Mouse (Mus musculus): ENCODE measurements at regions not wholly inside any gene's neighbourhood (a gene's known extent, or its start where the extent isn't known, plus 50 kb on each side); places are given as distances from the start of the nearest gene placed in this dataset.

DNA sequence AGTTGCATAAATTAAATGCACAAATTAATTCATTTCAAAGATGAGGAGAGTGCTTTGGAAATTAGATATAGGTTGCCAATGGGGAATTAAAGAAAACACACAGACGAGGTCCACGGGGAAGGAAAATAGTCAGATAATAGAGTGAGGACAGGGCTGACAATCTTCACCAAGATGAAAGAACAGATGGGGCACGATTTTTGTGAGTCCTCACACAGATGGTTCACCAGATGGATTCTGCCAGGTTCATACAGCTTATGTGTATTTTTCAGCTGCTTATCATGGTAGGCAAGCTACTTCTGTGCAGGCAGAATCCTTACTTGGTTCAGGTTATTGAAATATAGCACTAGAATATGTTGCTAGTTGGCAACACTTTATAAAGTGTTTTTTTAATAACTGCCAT, 1585.4 kb upstream of the Igfbp7 start:
- no peak for DNase-seq (ENCODE audit: low spot score)

DNA sequence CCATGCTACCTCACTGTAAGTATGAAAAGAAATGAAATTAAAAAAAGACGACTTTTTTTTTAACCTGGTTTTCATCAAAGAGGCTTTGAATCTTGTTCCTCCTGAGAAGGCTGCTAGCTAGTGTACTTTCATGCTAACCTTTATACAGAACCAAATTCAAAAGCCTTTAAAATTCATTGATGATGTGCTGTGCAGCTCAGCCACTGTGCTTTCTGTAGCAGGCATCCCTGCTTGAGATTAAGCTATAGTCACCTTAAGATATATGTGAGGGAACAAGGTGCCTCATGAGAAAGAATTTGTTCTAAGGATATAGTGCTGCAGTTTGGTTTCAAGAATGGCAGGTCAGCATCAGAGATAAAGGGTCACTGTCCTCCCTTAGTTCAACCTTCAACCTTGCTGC, 1581.9 kb upstream of the Igfbp7 start:
- no peak for DNase-seq (ENCODE audit: low spot score)

DNA sequence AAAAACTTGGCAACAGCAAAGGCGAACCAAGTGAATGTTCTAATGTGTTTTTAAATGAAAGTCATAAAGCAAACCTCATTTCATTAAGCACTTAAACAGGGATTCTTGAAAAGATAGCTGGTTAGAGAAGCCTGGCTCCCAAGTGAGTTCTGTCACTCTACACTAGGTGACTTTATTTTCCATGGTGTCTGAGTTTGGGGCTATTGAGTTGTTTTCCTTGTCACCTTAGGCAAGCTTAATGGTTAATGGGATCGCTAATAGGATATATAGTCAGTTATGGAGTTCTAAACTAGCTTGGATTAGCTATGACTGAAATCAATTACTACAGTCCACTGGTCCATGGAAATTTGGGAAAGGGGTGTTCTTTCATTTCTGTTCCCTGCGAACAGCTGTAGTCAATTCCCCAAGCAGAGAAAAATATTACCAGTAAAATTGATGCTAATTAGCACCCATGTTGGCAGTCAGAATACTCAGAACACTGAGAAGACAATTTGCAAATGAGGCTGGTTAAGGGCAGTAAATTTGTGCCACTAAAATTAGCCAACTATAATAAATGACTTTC, 1568.7 kb upstream of the Igfbp7 start:
- DNase-seq (ENCODE audit: low spot score), result no peak

DNA sequence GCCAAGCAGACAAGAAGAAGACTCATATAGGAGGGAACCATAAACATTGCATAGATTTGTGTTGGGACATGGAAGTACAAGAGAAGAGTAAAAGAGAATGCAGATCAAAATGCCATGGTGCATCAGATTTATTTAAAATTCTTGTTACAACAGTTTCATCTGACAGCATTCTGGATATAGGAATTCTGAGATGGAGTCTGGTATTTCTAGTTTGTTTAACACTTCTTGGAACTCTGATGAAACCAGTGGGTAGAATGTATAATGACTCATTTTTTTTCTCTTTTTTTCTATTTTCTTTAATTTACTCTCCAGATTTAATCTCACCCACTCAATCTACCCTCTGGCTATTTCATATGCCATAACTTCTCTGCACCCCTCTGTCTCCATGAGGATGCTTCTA, 1537.9 kb upstream of the Igfbp7 start:
- no peak for DNase-seq (ENCODE audit: low spot score)

DNA sequence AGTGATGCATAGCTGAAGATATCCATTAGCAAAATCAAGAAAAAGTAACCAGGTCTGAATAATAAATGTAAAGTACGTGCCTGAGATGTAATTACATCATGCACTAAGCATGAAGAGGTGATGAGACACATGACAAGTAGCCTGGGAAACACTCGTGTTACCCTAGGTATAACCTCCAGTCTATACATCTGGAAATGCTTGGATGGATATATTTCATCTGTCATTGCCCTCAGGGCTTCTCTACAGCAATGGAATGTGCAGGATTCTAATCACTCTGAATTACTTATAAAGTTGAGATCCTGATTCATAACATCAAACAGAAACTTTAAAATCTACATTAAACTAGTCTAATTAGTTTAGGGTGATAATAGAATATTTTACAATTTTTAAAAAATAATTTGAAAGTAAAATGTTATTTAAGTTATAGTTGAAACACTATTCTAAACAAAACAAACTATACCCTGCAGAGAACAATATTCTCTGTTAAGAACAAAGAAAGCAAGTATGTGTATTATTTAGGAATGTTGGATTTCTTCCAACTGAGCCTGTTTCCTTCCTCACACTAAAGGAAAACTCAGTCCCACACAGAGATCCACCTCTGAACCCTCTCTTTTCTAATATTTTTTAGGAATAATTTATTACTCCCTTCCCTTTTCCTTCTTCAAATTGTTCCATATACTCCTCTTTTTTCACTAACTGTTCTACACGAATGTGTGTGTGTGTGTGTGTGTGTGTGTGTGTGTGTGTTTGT, 1514.2 kb upstream of the Igfbp7 start:
- DNase-seq (ENCODE audit: low spot score), result peak; percentile 5

DNA sequence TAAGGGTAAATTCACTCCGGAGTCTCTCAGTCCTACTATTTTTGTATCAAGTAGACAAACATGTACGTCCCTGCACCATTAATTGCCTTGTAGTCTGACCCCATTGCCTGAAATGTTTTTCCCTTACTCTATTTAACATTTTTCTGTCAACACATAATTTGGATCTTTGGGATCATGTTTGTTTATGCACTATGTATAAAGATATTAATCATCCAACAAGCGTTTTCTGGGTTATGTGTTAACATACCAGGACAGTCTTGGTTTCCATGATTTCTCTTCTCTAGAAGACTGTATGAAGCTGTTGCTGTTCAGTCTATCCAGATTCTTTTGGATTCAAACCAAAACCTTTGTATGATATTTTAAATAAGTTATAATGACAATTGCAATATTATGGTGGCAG, 1492.3 kb upstream of the Igfbp7 start:
- no peak for DNase-seq (ENCODE audit: low spot score)

DNA sequence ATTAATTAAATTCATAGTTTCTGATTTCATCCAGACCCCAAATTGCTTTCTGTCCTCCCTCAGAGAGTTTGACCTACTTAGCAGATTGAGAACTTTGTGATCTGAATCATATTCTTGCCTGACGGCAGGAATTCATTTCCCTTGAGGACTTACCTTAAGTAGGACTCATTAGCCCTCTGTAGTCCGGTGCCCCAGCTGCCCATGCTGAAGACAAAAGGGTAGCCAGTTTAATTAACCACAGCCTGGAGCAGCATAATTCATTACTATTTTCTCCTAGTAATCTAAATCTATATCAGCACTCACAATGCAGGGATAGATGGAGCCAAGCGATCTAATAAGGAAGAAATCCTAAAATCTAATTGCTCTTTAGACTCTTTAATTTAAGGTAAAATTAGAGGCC, 1470.9 kb upstream of the Igfbp7 start:
- no peak for DNase-seq (ENCODE audit: low spot score)

DNA sequence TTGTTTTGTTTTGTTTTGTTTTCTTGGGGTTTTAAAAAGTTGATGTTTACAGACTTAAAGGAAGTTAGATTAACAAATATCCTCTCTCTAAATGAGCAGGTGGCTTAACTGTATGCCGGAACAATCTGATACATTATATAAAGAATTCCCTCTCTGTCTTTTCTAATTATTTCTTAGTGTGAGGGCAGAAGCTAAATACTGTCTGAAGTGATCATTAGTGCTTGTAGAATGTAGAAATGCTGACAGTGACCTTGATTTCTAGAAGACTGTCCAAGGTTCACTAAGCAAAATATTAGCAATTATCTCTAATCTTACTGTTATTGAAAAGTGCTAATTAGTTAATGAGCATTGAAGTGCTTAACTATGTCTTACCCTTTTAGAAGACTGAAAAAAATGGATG, 1437.3 kb upstream of the Igfbp7 start:
- DNase-seq (ENCODE audit: low spot score), result no peak

DNA sequence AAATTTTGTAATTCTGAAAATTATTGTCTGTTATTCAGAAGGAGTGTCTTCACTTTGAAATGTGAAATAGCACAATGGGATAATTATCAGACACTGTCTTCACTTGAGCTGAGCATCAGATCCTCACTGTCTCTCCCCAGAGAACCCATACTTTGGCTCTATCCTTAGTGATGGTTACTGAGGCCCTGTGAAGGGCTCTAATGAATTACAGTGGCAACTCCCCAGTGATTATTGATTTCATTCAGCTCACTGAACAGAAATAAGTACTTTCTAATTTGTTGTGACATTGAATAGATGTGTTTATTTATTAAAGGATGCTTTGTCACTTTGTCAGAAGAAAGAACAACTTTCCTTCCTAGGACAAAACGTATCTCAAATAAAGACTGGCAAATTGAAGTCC, 1389.5 kb upstream of the Igfbp7 start:
- DNase-seq (ENCODE audit: low spot score), result no peak
